Mouse (Mus musculus): ENCODE measurements at regions not wholly inside any gene's neighbourhood (a gene's known extent, or its start where the extent isn't known, plus 50 kb on each side); places are given as distances from the start of the nearest gene placed in this dataset.
"Not testable (repeated sequence)": the region's sequence is repeated elsewhere in the genome, so short reads cannot be mapped to it uniquely, and the experiment has no call there.

- ATAC-seq (ENCODE audit: insufficient number of reproducible peaks, low FRiP score, low TSS enrichment) = 0 out of 2 replicates have a peak, but pooled peaks have one; percentile 26
Measured at GRCm38 (mm10) chr1:23034271-23034670, 67.8 kb downstream of the 4933415F23Rik start.

GRCm38 (mm10) chr1:23023536-23023935 lies 78.5 kb downstream of the 4933415F23Rik start:
- no peak for ATAC-seq (ENCODE audit: insufficient number of reproducible peaks, low FRiP score, low TSS enrichment)

GRCm38 (mm10) chr1:23007784-23008490 lies 94.1 kb downstream of the 4933415F23Rik start:
- peak; percentile 87 for ATAC-seq (ENCODE audit: insufficient number of reproducible peaks, low FRiP score, low TSS enrichment)

GRCm38 (mm10) chr1:23004882-23005281 lies 97.2 kb downstream of the 4933415F23Rik start:
- no peak for ATAC-seq (ENCODE audit: insufficient number of reproducible peaks, low FRiP score, low TSS enrichment)

GRCm38 (mm10) chr1:22996665-22997064 lies 105.4 kb downstream of the 4933415F23Rik start:
- ATAC-seq (ENCODE audit: insufficient number of reproducible peaks, low FRiP score, low TSS enrichment) = no peak

- peak; percentile 64; the same call in 1 of the 2 replicates for ATAC-seq (ENCODE audit: insufficient number of reproducible peaks, low FRiP score, low TSS enrichment)
Measured at GRCm38 (mm10) chr1:22989521-22990221, 112.4 kb downstream of the 4933415F23Rik start.

- peak; percentile 89 for ATAC-seq (ENCODE audit: insufficient number of reproducible peaks, low FRiP score, low TSS enrichment)
Measured at GRCm38 (mm10) chr1:22987521-22987920, 114.5 kb downstream of the 4933415F23Rik start.

GRCm38 (mm10) chr1:22984276-22984675 lies 117.8 kb downstream of the 4933415F23Rik start:
- ATAC-seq (ENCODE audit: insufficient number of reproducible peaks, low FRiP score, low TSS enrichment) = not testable (repeated sequence)

GRCm38 (mm10) chr1:22974917-22975316 lies 127.1 kb downstream of the 4933415F23Rik start:
- ATAC-seq (ENCODE audit: insufficient number of reproducible peaks, low FRiP score, low TSS enrichment) = no peak

- no peak for ATAC-seq (ENCODE audit: insufficient number of reproducible peaks, low FRiP score, low TSS enrichment)
Measured at GRCm38 (mm10) chr1:22943995-22944394, 138.2 kb upstream of the Rims1 start.

GRCm38 (mm10) chr1:22939816-22940215 lies 134.0 kb upstream of the Rims1 start:
- no peak for ATAC-seq (ENCODE audit: insufficient number of reproducible peaks, low FRiP score, low TSS enrichment)

- ATAC-seq (ENCODE audit: insufficient number of reproducible peaks, low FRiP score, low TSS enrichment) = peak; percentile 99
Measured at GRCm38 (mm10) chr1:22931147-22931896, 125.5 kb upstream of the Rims1 start.

GRCm38 (mm10) chr1:22902992-22903391 lies 97.2 kb upstream of the Rims1 start:
- no peak for ATAC-seq (ENCODE audit: insufficient number of reproducible peaks, low FRiP score, low TSS enrichment)

GRCm38 (mm10) chr1:22901018-22901625 lies 95.3 kb upstream of the Rims1 start:
- no peak for ATAC-seq (ENCODE audit: insufficient number of reproducible peaks, low FRiP score, low TSS enrichment)

- ATAC-seq (ENCODE audit: insufficient number of reproducible peaks, low FRiP score, low TSS enrichment) = no peak
Measured at GRCm38 (mm10) chr1:22895099-22895498, 89.3 kb upstream of the Rims1 start.

- no peak for ATAC-seq (ENCODE audit: insufficient number of reproducible peaks, low FRiP score, low TSS enrichment)
Measured at GRCm38 (mm10) chr1:22862985-22863384, 57.2 kb upstream of the Rims1 start.

Data from cerebellum, adult (tissue).